ENCODE assay signal across 7 mouse cellular contexts in the genomic region with DNA sequence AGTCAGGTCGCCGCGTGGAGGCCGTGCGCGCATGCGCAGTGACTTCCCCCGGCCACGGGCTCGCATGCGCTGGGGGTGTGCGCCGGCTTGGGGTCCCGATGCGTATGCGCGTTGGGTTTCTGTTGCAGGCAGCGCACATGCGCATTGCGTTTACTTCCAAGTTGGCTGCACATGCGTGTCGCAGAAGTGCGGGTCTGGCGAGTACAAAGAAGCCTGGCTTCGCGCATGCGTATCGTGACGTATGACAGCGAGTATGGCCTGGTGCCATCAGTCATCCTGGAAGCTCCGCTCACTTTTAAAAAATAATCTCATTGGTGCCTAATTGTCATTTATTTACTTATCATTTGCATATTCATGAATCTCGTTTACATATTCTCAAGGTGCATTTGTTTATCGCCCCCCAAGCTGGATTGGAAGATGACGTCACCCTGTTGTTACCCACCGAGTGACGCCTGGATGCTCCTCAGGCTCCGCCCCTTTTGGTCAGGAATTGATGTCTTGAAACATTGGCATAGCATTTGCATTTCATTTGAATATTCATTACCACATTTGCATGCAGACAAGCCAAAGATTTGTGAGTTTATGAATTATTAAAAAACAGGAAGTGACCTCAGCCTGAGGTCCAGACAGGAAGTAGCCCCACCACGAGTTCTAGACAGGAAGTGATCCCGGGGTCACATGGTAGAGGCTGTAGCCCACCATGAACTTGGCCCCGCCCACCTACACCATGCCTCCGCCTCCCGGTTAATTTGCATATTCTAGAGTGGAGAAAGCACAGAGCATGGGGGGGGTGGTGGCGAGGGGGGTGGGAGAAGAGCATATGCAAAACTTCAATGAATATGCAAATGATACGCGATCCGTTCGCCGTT. TPM values are rescaled to one million over a fixed set of nuclear protein-coding genes. Genes with fewer than 3 reads are reported as not detected.
A peak's percentile ranks its signal among the peaks of the same experiment; 100 is the strongest.
DNase-seq lines count a peak whose midpoint lies in the region; ATAC-seq lines count a peak whose summit lies in the region.

No protein-coding gene starts in this region.

- no peaks in the 10 kb centered on the region for H3K4me1 ChIP-seq in embryonic facial prominence, embryonic 11.5 days (ENCODE audit: control insufficient read depth, insufficient read depth, low read length)
- peaks cover 3% of the 10 kb centered on the region for H3K4me1 ChIP-seq in limb, embryonic 10.5 days
- 0 out of 2 replicates have a peak, but pooled peaks cover 5% of the 10 kb centered on the region for H3K4me1 ChIP-seq in midbrain, embryonic 13.5 days (replicated peaks)

- no peaks in the 10 kb centered on the region for H3K36me3 ChIP-seq in embryonic facial prominence, embryonic 11.5 days (replicated peaks; ENCODE audit: control insufficient read depth, insufficient read depth, low read depth, low read length)
- no peaks in the 10 kb centered on the region for H3K36me3 ChIP-seq in limb, embryonic 10.5 days
- H3K36me3 ChIP-seq in midbrain, embryonic 13.5 days = no peaks in the 10 kb centered on the region

- H3K4me3 ChIP-seq in embryonic facial prominence, embryonic 11.5 days (ENCODE audit: low read depth, low read length) = peak overlapping the region; percentile 63
- peak overlapping the region; percentile 76 for H3K4me3 ChIP-seq in limb, embryonic 10.5 days
- peak overlapping the region; percentile 73 for H3K4me3 ChIP-seq in midbrain, embryonic 13.5 days (replicated peaks)

- H3K27me3 ChIP-seq in embryonic facial prominence, embryonic 11.5 days (ENCODE audit: control insufficient read depth, insufficient read depth, low read length) = no peaks in the 10 kb centered on the region
- H3K27me3 ChIP-seq in limb, embryonic 10.5 days (ENCODE audit: low read depth, poor library complexity, severe bottlenecking) = no peaks in the 10 kb centered on the region
- peaks cover 11% of the 10 kb centered on the region for H3K27me3 ChIP-seq in midbrain, embryonic 13.5 days

- H3K9me3 ChIP-seq in embryonic facial prominence, embryonic 11.5 days (replicated peaks; ENCODE audit: control insufficient read depth, low read length) = no peaks in the 10 kb centered on the region
- no peaks in the 10 kb centered on the region for H3K9me3 ChIP-seq in limb, embryonic 10.5 days (replicated peaks)
- H3K9me3 ChIP-seq in midbrain, embryonic 13.5 days = no peaks in the 10 kb centered on the region

- peak overlapping the region; percentile 85 for H3K27ac ChIP-seq in embryonic facial prominence, embryonic 11.5 days (replicated peaks; ENCODE audit: low read depth, low read length)
- peak overlapping the region; percentile 97 for H3K27ac ChIP-seq in limb, embryonic 10.5 days
- H3K27ac ChIP-seq in midbrain, embryonic 13.5 days = peak overlapping the region; percentile 97

- 1% methylated on average over 48 of the region's 48 CpGs for whole genome bisulfite sequencing in embryonic facial prominence, embryonic 11.5 days
- WGBS in limb, embryonic 10.5 days = under 1% methylated on average over 48 of the region's 48 CpGs
- WGBS in midbrain, embryonic 13.5 days = under 1% methylated on average over 48 of the region's 48 CpGs

- H3K4me2 ChIP-seq in embryonic facial prominence, embryonic 11.5 days (ENCODE audit: low read depth, low read length) = peak overlapping the region; percentile 57
- peak overlapping the region; percentile 62 for H3K4me2 ChIP-seq in midbrain, embryonic 13.5 days (replicated peaks)

- peak overlapping the region; percentile 69 for H3K9ac ChIP-seq in embryonic facial prominence, embryonic 11.5 days (replicated peaks; ENCODE audit: low read length)
- peak overlapping the region; percentile 80 for H3K9ac ChIP-seq in midbrain, embryonic 13.5 days (replicated peaks)

- peak; percentile 65 for ATAC-seq in embryonic facial prominence, embryonic 11.5 days (replicated peaks; ENCODE audit: insufficient number of reproducible peaks, low FRiP score, low TSS enrichment, low read depth)
- peak; percentile 22 for ATAC-seq in granulocyte monocyte progenitor cell, adult 5-6 weeks (replicated peaks; ENCODE audit: poor library complexity, severe bottlenecking)
- peak; percentile 73 for ATAC-seq in midbrain, embryonic 13.5 days

- DNase-seq in adrenal gland, postnatal 14 days = peak; percentile 98
- DNase-seq in embryonic facial prominence, embryonic 11.5 days (ENCODE audit: low spot score) = peak; percentile 98
- DNase-seq in kidney, adult 11 months = peak; percentile 99
- DNase-seq in limb, embryonic 10.5 days (ENCODE audit: low spot score) = peak; percentile 97
- DNase-seq in spleen, adult 12 weeks (ENCODE audit: low spot score) = peak; percentile 80

RNA-seq across cellular contexts. Expression of gene Ppp2r3d, which starts 51.9 kb away (rescaled TPM):
- 89.6 and 104 TPM in 2 replicates for total RNA-seq in adrenal gland, postnatal 14 days (2021)
- polyA plus RNA-seq in embryonic facial prominence, embryonic 11.5 days (2014; fragmentation: Nextera tagmentation; extraction: Ambion mirVana) = 60.1 and 81.1 TPM in 2 replicates
- 26.0 and 34.2 TPM in 2 replicates for total RNA-seq in granulocyte monocyte progenitor cell, adult 5-6 weeks (2014; fragmentation: Nextera tagmentation)
- 14.2 and 16.2 TPM in 2 replicates for total RNA-seq in granulocyte monocyte progenitor cell, adult 5-6 weeks (2017)
- polyA plus RNA-seq in limb, embryonic 10.5 days (2016; fragmentation: Nextera tagmentation; extraction: Ambion mirVana) = 113 and 131 TPM in 2 replicates
- 166 and 188 TPM in 2 replicates for polyA plus RNA-seq in midbrain, embryonic 13.5 days (2015; fragmentation: Nextera tagmentation; extraction: Ambion mirVana)

Comparison
In these comparisons a context has a peak if more than half of its experiments do, and no peak if none do; other contexts are left out.
1. Peak in every context shown above with its lines: DNase-seq, ATAC-seq, H3K4me3 ChIP-seq and H3K27ac ChIP-seq.
2. ATAC-seq: peak in every context shown above with its lines; median percentile 73 in midbrain, embryonic 13.5 days; 65 in embryonic facial prominence, embryonic 11.5 days; 22 in granulocyte monocyte progenitor cell, adult 5-6 weeks.